Mouse (Mus musculus) heart, embryonic 15.5 days (tissue): ENCODE data around the gene Fam124a. TPM values are rescaled to one million over a fixed set of nuclear protein-coding genes. Genes with fewer than 3 reads are reported as not detected.
"Not testable (repeated sequence)": the region's sequence is repeated elsewhere in the genome, so short reads cannot be mapped to it uniquely, and the experiment has no call there.

Experiments
- ATAC-seq: fragments of 200-750 bp; cut with Nextera tagmentation; replicated peaks from 2 replicates; pipeline ENCODE4 v1.8.0; 2017; ENCODE audit warnings: low read depth, moderate TSS enrichment; ENCODE audit not compliant: insufficient number of reproducible peaks, insufficient read depth, low FRiP score
- H3K27ac ChIP-seq: fragments of 300-500 bp; sonication (generic); 2 replicates; pipeline ENCODE4 v1.5.1; 2015; ENCODE audit warnings: mild to moderate bottlenecking, inconsistent platforms
- H3K27me3 ChIP-seq: fragments of 300-500 bp; sonication (generic); 2 replicates; pipeline ENCODE4 v1.6.1; 2015; ENCODE audit warnings: inconsistent platforms
- H3K36me3 ChIP-seq: fragments of 300-500 bp; sonication (generic); 2 replicates; pipeline ENCODE4 v1.6.1; 2015; ENCODE audit warnings: mild to moderate bottlenecking, inconsistent platforms
- H3K4me1 ChIP-seq: fragments of 300-500 bp; sonication (generic); replicated peaks from 2 replicates; pipeline ENCODE4 v1.6.1; 2015; ENCODE audit warnings: inconsistent platforms
- H3K4me2 ChIP-seq: fragments of 300-500 bp; sonication (generic); 2 replicates; pipeline ENCODE4 v1.6.1; 2015; ENCODE audit warnings: inconsistent platforms, mild to moderate bottlenecking, moderate library complexity
- H3K4me3 ChIP-seq: fragments of 300-500 bp; sonication (generic); 2 replicates; pipeline ENCODE4 v1.5.1; 2015; ENCODE audit warnings: mild to moderate bottlenecking, inconsistent platforms
- H3K9ac ChIP-seq: fragments of 300-500 bp; sonication (generic); 2 replicates; pipeline ENCODE4 v1.6.1; 2015; ENCODE audit warnings: mild to moderate bottlenecking, inconsistent platforms
- H3K9me3 ChIP-seq: fragments of 300-500 bp; sonication (generic); replicated peaks from 2 replicates; pipeline ENCODE4 v1.6.1; 2016; ENCODE audit warnings: inconsistent platforms
- WGBS: fragments of 180-500 bp; shearing (Covaris S2); methylation state at CpG from one replicate; pipeline ENCODE4 v1.1.7; 2015; ENCODE audit warnings: mixed read lengths; 5-methylcytosine and 5-hydroxymethylcytosine counted together
- polyA plus RNA-seq: library from polyadenylated mRNA; unstranded; fragments of >200 nt; fragmentation: Nextera tagmentation; extraction: Ambion mirVana; gene quantifications from 2 replicates; pipeline ENCODE4 v1.2.1, GENCODE M21; 2015

Fam124a gene
- polyA plus RNA-seq, 1 experiment from 2014 or later, result 4.6 TPM

- Histone ChIP-seq H3K27me3 (no peaks in the 10 kb centered on the region), H3K9me3 (no peaks in the 10 kb centered on the region), H3K27ac (no peak overlapping the region), H3K4me2 (no peak overlapping the region), H3K36me3 (no peaks in the 10 kb centered on the region), H3K9ac (no peak overlapping the region), H3K4me1 (no peaks in the 10 kb centered on the region), H3K4me3 (no peak overlapping the region)
- 25% methylated on average over 9 of the region's 9 CpGs for WGBS
- no peak for ATAC-seq
Measured at GRCm38 (mm10) chr14:62637436-62638344, 82.2 kb downstream of the Fam124a start.

- H3K9me3 ChIP-seq, result no peaks in the 10 kb centered on the region
- H3K36me3 ChIP-seq, result no peaks in the 10 kb centered on the region
- ATAC-seq, result no peak
- no peak overlapping the region for H3K4me2 ChIP-seq
- H3K27ac ChIP-seq, result no peak overlapping the region
- H3K27me3 ChIP-seq, result no peaks in the 10 kb centered on the region
- 53% methylated on average over 6 of the region's 6 CpGs for WGBS
- H3K4me3 ChIP-seq, result no peak overlapping the region
- H3K9ac ChIP-seq, result no peak overlapping the region
- no peaks in the 10 kb centered on the region for H3K4me1 ChIP-seq
Measured at GRCm38 (mm10) chr14:62638345-62638702, 82.8 kb downstream of the Fam124a start.

- H3K9ac ChIP-seq, result no peak overlapping the region
- no peaks in the 10 kb centered on the region for H3K9me3 ChIP-seq
- H3K27ac ChIP-seq, result no peak overlapping the region
- H3K27me3 ChIP-seq, result no peaks in the 10 kb centered on the region
- no peak overlapping the region for H3K4me2 ChIP-seq
- ATAC-seq, result no peak
- WGBS, result 52% methylated on average over 6 of the region's 6 CpGs
- H3K36me3 ChIP-seq, result no peaks in the 10 kb centered on the region
- no peaks in the 10 kb centered on the region for H3K4me1 ChIP-seq
- H3K4me3 ChIP-seq, result no peak overlapping the region
Measured at GRCm38 (mm10) chr14:62639111-62639510, 83.6 kb downstream of the Fam124a start.

- no peaks in the 10 kb centered on the region for H3K4me1 ChIP-seq
- no peak overlapping the region for H3K4me2 ChIP-seq
- no peaks in the 10 kb centered on the region for H3K36me3 ChIP-seq
- no peaks in the 10 kb centered on the region for H3K27me3 ChIP-seq
- 83% methylated on average over 5 of the region's 5 CpGs for WGBS
- ATAC-seq, result no peak
- no peak overlapping the region for H3K27ac ChIP-seq
- H3K9ac ChIP-seq, result no peak overlapping the region
- no peak overlapping the region for H3K4me3 ChIP-seq
- H3K9me3 ChIP-seq, result no peaks in the 10 kb centered on the region
Measured at GRCm38 (mm10) chr14:62639551-62639950, 84.0 kb downstream of the Fam124a start.

GRCm38 (mm10) chr14:62640396-62640795 lies 84.9 kb downstream of the Fam124a start:
- 61% methylated on average over 4 of the region's 4 CpGs for WGBS

GRCm38 (mm10) chr14:62642368-62642767 lies 86.8 kb downstream of the Fam124a start:
- not testable (repeated sequence) for ATAC-seq, H3K4me1 ChIP-seq, H3K9ac ChIP-seq, H3K36me3 ChIP-seq, H3K4me2 ChIP-seq, H3K27ac ChIP-seq, H3K9me3 ChIP-seq, H3K27me3 ChIP-seq, H3K4me3 ChIP-seq
- 61% methylated on average over 6 of the region's 7 CpGs for WGBS

More at GRCm38 (mm10) chr14:62640396-62640795, 84.9 kb downstream of the Fam124a start:
- no peak for ATAC-seq
- no peaks in the 10 kb centered on the region for H3K4me1 ChIP-seq
- no peaks in the 10 kb centered on the region for H3K36me3 ChIP-seq
- H3K4me3 ChIP-seq, result no peak overlapping the region
- H3K27me3 ChIP-seq, result no peaks in the 10 kb centered on the region
- H3K27ac ChIP-seq, result no peak overlapping the region
- H3K9ac ChIP-seq, result no peak overlapping the region
- H3K4me2 ChIP-seq, result no peak overlapping the region
- H3K9me3 ChIP-seq, result no peaks in the 10 kb centered on the region

GRCm38 (mm10) chr14:62648405-62648804 lies 92.9 kb downstream of the Fam124a start:
- H3K36me3 ChIP-seq, result no peaks in the 10 kb centered on the region
- no peak overlapping the region for H3K27ac ChIP-seq
- no peak overlapping the region for H3K9ac ChIP-seq
- H3K4me3 ChIP-seq, result no peak overlapping the region
- H3K4me2 ChIP-seq, result no peak overlapping the region
- H3K9me3 ChIP-seq, result no peaks in the 10 kb centered on the region
- H3K4me1 ChIP-seq, result no peaks in the 10 kb centered on the region
- ATAC-seq, result no peak
- 80% methylated on average over 6 of the region's 6 CpGs for WGBS
- H3K27me3 ChIP-seq, result no peaks in the 10 kb centered on the region

- no peak overlapping the region for H3K27ac ChIP-seq
- H3K27me3 ChIP-seq, result no peaks in the 10 kb centered on the region
- H3K9me3 ChIP-seq, result no peaks in the 10 kb centered on the region
- 47% methylated on average over 3 of the region's 3 CpGs for WGBS
- no peak overlapping the region for H3K4me3 ChIP-seq
- no peak overlapping the region for H3K9ac ChIP-seq
- H3K36me3 ChIP-seq, result no peaks in the 10 kb centered on the region
- no peak overlapping the region for H3K4me2 ChIP-seq
- no peaks in the 10 kb centered on the region for H3K4me1 ChIP-seq
- no peak for ATAC-seq
Measured at GRCm38 (mm10) chr14:62650376-62650775, 94.8 kb downstream of the Fam124a start.

- ATAC-seq, result no peak
- H3K36me3 ChIP-seq, result no peaks in the 10 kb centered on the region
- no peak overlapping the region for H3K4me3 ChIP-seq
- 90% methylated on average over 3 of the region's 3 CpGs for WGBS
- H3K9ac ChIP-seq, result no peak overlapping the region
- H3K4me1 ChIP-seq, result no peaks in the 10 kb centered on the region
- no peak overlapping the region for H3K4me2 ChIP-seq
- no peak overlapping the region for H3K27ac ChIP-seq
- no peaks in the 10 kb centered on the region for H3K9me3 ChIP-seq
- H3K27me3 ChIP-seq, result no peaks in the 10 kb centered on the region
Measured at GRCm38 (mm10) chr14:62651771-62652170, 96.2 kb downstream of the Fam124a start.

GRCm38 (mm10) chr14:62655996-62656395 lies 100.5 kb downstream of the Fam124a start:
- no peak overlapping the region for H3K4me3 ChIP-seq
- no peak overlapping the region for H3K4me2 ChIP-seq
- no peaks in the 10 kb centered on the region for H3K9me3 ChIP-seq
- no peaks in the 10 kb centered on the region for H3K4me1 ChIP-seq
- H3K36me3 ChIP-seq, result no peaks in the 10 kb centered on the region
- H3K27ac ChIP-seq, result no peak overlapping the region
- H3K27me3 ChIP-seq, result no peaks in the 10 kb centered on the region
- no peak overlapping the region for H3K9ac ChIP-seq
- no peak for ATAC-seq
- 77% methylated on average over 7 of the region's 7 CpGs for whole genome bisulfite sequencing

GRCm38 (mm10) chr14:62657469-62657868 lies 101.9 kb downstream of the Fam124a start:
- no peaks in the 10 kb centered on the region for H3K27me3 ChIP-seq
- no peak overlapping the region for H3K9ac ChIP-seq
- no peaks in the 10 kb centered on the region for H3K36me3 ChIP-seq
- ATAC-seq, result no peak
- no peaks in the 10 kb centered on the region for H3K9me3 ChIP-seq
- H3K27ac ChIP-seq, result no peak overlapping the region
- H3K4me2 ChIP-seq, result no peak overlapping the region
- H3K4me1 ChIP-seq, result no peaks in the 10 kb centered on the region
- 54% methylated on average over 3 of the region's 3 CpGs for WGBS
- H3K4me3 ChIP-seq, result no peak overlapping the region
